Comparison of ENCODE assay signal across 1 mouse cellular context in the genomic region with DNA sequence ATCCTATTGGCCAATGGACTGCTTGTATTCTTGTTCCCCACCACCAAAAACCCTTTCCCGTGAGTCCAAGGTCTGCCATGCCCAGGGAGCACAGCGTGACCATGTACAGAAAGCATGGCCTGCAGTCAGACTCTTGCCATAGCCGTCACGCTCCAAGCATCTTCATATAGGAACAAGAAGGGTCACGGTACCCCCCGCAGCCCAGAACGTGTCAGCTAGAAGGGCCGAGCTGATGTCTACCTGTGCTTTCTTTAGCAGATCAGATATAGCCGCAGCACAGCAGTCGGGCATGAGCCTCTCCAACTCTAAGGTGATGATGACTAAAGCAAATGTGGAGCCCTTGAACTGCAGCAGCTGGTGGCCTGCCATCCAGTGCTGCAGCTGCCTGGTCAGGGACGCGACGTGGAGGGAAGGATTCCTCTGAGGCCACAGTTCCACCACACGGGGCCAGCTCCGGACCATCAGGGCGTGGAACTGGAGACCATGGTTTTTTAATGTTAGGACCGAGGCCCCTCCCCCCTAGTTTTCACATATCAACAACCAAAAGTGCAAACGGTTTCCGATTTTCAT.
TF ChIP-seq lines count a peak whose summit lies in the region.

No protein-coding gene starts in this region.

TF ChIP-seq in MEL, 35 proteins besides CTCF, POLR2A, EP300 and RAD21 (continued from another document):
- 0 out of 2 replicates have a peak, but pooled peaks have one; percentile 2 for TF ChIP-seq USF1 (IDR thresholded peaks at IDR 0.05; ENCODE audit: low read depth, low read length)
- 0 out of 2 replicates have a peak, but pooled peaks have one; percentile 44 for TF ChIP-seq E2F4 (IDR thresholded peaks at IDR 0.05; ENCODE audit: borderline replicate concordance, low read depth, low read length)
- 0 out of 2 replicates have a peak, but pooled peaks have one; percentile 2 for TF ChIP-seq ZKSCAN1 (IDR thresholded peaks at IDR 0.05; ENCODE audit: low read depth, low read length)
